Mouse (Mus musculus) thymus, adult 2 months (tissue): ENCODE data around the gene Slc25a4. TPM values are rescaled to one million over a fixed set of nuclear protein-coding genes. Genes with fewer than 3 reads are reported as not detected.

Experiments
- DNase-seq: peaks from one replicate; pipeline ENCODE4 v3.0.0; 2021
- H3K27ac ChIP-seq: fragments of 200-500 bp; 2 replicates; pipeline ENCODE4 v1.5.1; 2012; ENCODE audit warnings: low read length, control low read depth; ENCODE audit not compliant: control insufficient read depth, insufficient read depth
- H3K27me3 ChIP-seq: fragments of 200-500 bp; 2 replicates; pipeline ENCODE4 v1.6.1; 2012; ENCODE audit warnings: mild to moderate bottlenecking, low read length, moderate library complexity, mixed read lengths; ENCODE audit not compliant: control insufficient read depth, insufficient read depth
- H3K36me3 ChIP-seq: fragments of 200-500 bp; 2 replicates; pipeline ENCODE4 v1.6.1; 2012; ENCODE audit warnings: mild to moderate bottlenecking, low read length, moderate library complexity; ENCODE audit not compliant: control insufficient read depth, insufficient read depth
- H3K4me1 ChIP-seq: fragments of 200-500 bp; replicated peaks from 2 replicates; pipeline ENCODE4 v1.6.1; 2012; ENCODE audit warnings: low read length; ENCODE audit not compliant: control insufficient read depth, insufficient read depth
- H3K4me3 ChIP-seq: fragments of 200-500 bp; 2 replicates; pipeline ENCODE4 v1.5.1; 2012; ENCODE audit warnings: mild to moderate bottlenecking, low read length, control low read depth, moderate library complexity; ENCODE audit not compliant: control insufficient read depth, insufficient read depth
- CTCF ChIP-seq: fragments of 200-500 bp; IDR thresholded peaks from 2 replicates; pipeline ENCODE4 v1.5.1; 2012; ENCODE audit warnings: mild to moderate bottlenecking, control low read depth, low read length, moderate library complexity, borderline replicate concordance; ENCODE audit not compliant: control insufficient read depth, poor library complexity, insufficient read depth; ENCODE audit errors: extremely low read depth
- POLR2A ChIP-seq: fragments of 200-500 bp; IDR thresholded peaks from 2 replicates; pipeline ENCODE4 v1.6.1; 2012; ENCODE audit warnings: mild to moderate bottlenecking, low read length, control low read depth, moderate library complexity; ENCODE audit not compliant: control insufficient read depth, poor library complexity, insufficient read depth; ENCODE audit errors: extremely low read depth
- WGBS: fragments of 180-500 bp; shearing (Covaris S2); methylation state at CpG from one replicate; pipeline ENCODE4 v1.1.7; 2018; 5-methylcytosine and 5-hydroxymethylcytosine counted together
- polyA plus RNA-seq: library from polyadenylated mRNA; depleted of rRNA; stranded (reverse); fragments of >200 nt; gene quantifications from 2 replicates; pipeline ENCODE4 v1.2.3, GENCODE M21; 2012

The Slc25a4 gene
- polyA plus RNA-seq, 1 experiment = 569 TPM

GRCm38 (mm10) chr8:46206107-46206506, 5.0 kb downstream of the Slc25a4 start:
- Histone ChIP-seq H3K4me1 (peaks cover 10% of the 10 kb centered on the region), H3K27me3 (no peaks in the 10 kb centered on the region), H3K27ac (no peak overlapping the region), H3K4me3 (no peak overlapping the region), H3K36me3 (peaks cover 19% of the 10 kb centered on the region)
- no peak for DNase-seq
- no peak for TF ChIP-seq CTCF
- no peak for TF ChIP-seq POLR2A
- 98% methylated on average over 6 of the region's 6 CpGs for WGBS

- 96% methylated on average over 9 of the region's 9 CpGs for WGBS
- H3K4me1 ChIP-seq = peaks cover 7% of the 10 kb centered on the region
- no peak for DNase-seq
- no peak overlapping the region for H3K4me3 ChIP-seq
- H3K27me3 ChIP-seq = no peaks in the 10 kb centered on the region
- TF ChIP-seq POLR2A = no peak
- TF ChIP-seq CTCF = no peak
- H3K27ac ChIP-seq = no peak overlapping the region
- H3K36me3 ChIP-seq = peaks cover 19% of the 10 kb centered on the region
Measured at GRCm38 (mm10) chr8:46204974-46205640, 6.0 kb downstream of the Slc25a4 start.

DNA sequence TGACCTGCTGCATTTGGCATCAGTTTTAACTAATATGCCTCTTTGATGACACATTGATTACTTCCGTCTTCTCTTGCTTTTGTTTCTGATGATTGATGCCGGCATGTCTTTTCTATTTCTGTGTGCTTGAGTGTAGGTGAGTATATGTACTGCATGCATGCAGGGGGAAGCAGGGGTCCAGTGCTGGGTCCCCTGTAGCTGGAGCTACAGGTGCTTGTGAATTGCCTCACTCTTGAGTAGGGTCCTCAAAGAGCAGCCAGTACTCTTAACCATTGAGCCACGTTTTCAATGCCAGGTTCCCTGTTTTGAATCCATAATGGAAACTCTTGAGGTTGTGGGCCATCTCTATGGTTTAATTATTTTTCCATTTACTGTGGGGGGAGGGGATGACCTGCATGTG, 6.8 kb downstream of the Slc25a4 start:
- no peak for DNase-seq
- Histone ChIP-seq H3K27ac (no peak overlapping the region), H3K4me1 (peaks cover 5% of the 10 kb centered on the region; the same call in 1 of the 2 replicates), H3K36me3 (peaks cover 19% of the 10 kb centered on the region), H3K4me3 (no peak overlapping the region), H3K27me3 (no peaks in the 10 kb centered on the region)
- TF ChIP-seq CTCF (no peak), POLR2A (no peak)
- 91% methylated on average over 3 of the region's 3 CpGs for WGBS

DNA sequence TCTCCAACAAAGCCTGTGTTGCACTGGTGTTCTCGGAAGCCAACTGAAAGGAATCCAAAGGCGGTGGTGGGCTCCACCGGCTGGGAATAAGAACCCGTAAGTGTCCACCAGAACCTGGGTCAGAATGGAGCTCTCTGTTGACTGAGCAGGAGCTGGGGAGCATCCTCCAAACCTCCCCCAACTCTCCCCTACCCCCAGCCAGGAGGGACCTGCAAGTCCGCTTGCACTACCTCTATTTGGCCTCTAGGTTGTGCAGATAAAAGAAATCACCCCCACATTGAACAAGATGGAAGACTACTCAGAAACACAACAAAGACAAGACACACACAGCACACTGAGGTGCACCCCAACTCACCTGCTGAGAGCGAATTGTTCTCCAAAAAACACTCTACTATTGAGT, 8.7 kb downstream of the Slc25a4 start:
- Histone ChIP-seq H3K4me1 (no peaks in the 10 kb centered on the region), H3K36me3 (peaks cover 6% of the 10 kb centered on the region), H3K4me3 (no peak overlapping the region), H3K27ac (no peak overlapping the region), H3K27me3 (no peaks in the 10 kb centered on the region)
- no peak for TF ChIP-seq POLR2A
- no peak for TF ChIP-seq CTCF
- 96% methylated on average over 6 of the region's 6 CpGs for WGBS
- peak; percentile 8 for DNase-seq

GRCm38 (mm10) chr8:46197673-46198072, 13.4 kb downstream of the Slc25a4 start:
- TF ChIP-seq POLR2A (no peak), CTCF (no peak)

DNA sequence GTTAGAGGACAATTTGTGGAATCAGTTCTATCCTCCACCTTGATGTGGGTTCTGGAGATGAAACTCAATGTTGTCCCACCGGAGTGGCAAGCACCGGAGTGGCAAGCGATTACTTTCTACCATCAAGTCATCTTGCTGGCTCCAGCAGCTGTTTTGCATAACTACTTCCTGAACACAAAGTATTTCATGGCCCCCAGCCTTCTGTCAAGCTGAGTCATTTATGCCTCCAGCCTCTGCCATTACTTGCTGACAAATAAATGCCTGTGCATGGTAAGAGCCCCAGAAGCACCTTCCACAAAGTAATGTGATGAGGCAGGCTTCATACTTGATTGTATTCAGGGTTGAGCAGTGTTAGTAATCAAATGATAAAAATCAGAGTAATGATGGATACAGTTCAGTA, 14.2 kb downstream of the Slc25a4 start:
- no peak for TF ChIP-seq POLR2A
- no peak for TF ChIP-seq CTCF
- no peak for DNase-seq
- Histone ChIP-seq H3K27ac (no peak overlapping the region), H3K4me1 (no peaks in the 10 kb centered on the region), H3K4me3 (no peak overlapping the region), H3K27me3 (no peaks in the 10 kb centered on the region), H3K36me3 (peaks cover 14% of the 10 kb centered on the region; the same call in 1 of the 2 replicates)
- WGBS = 84% methylated on average over 3 of the region's 3 CpGs

More at GRCm38 (mm10) chr8:46197673-46198072, 13.4 kb downstream of the Slc25a4 start:
- no peak overlapping the region for H3K4me3 ChIP-seq
- H3K27ac ChIP-seq = no peak overlapping the region
- DNase-seq = no peak
- no peaks in the 10 kb centered on the region for H3K27me3 ChIP-seq
- H3K36me3 ChIP-seq = peaks cover 8% of the 10 kb centered on the region; the same call in 1 of the 2 replicates
- H3K4me1 ChIP-seq = no peaks in the 10 kb centered on the region
- 94% methylated on average over 5 of the region's 5 CpGs for WGBS
